Mouse (Mus musculus): ENCODE data around the gene Harbi1.

GRCm38 (mm10) chr2:91673587-91673986 is 37.1 kb upstream of the Harbi1 start:
- TF ChIP-seq POLR2A (IDR thresholded peaks at IDR 0.05; ENCODE audit: borderline replicate concordance, control insufficient read depth, low read depth, low read length) (no peak), CTCF (IDR thresholded peaks at IDR 0.05; ENCODE audit: control insufficient read depth, insufficient read depth, low read length) (no peak)

All from bone marrow, adult 2 months (tissue).